Mouse (Mus musculus) adrenal gland, postnatal 10 days (tissue): ENCODE results near the gene Gm10073. TPM values are rescaled to one million over a fixed set of nuclear protein-coding genes. Genes with fewer than 3 reads are reported as not detected.

Experiments used
- DNase-seq: peaks from one replicate; pipeline ENCODE4 v3.0.0; 2021; ENCODE audit warnings: mixed read lengths
- total RNA-seq, 2 experiments: library from RNA; stranded (reverse); gene quantifications; 2 replicates each; pipeline ENCODE4 v1.2.3; 2021

Gene Gm10073
- total RNA-seq, 2 experiments from 2014 or later = 131 to 143 TPM

- no peak for DNase-seq
These were observed 17.1 kb downstream of the Gm10073 start for GRCm38 (mm10) chr8:106556068-106556645.

DNA sequence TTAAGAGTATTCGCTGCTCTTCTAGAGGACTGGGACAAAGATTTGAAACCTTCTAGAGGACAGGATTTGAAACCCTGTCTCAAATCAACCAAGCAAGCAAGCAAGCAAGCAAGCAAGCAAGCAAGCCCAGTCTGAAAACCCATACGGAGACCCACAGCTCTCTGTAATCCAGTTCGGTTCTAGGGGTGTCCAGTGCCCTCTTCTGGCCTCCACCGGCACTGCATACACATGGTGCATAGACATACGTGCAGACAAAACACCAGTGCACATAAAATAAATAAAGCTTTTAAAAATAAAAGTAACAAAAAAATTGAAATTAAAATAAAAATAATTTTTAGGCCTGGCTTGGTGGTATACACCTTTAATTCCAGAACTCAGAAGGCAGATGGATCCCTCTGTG is 19.2 kb downstream of the Gm10073 start:
- no peak for DNase-seq

GRCm38 (mm10) chr8:106550906-106551305 is 22.4 kb downstream of the Gm10073 start:
- DNase-seq = no peak

DNA sequence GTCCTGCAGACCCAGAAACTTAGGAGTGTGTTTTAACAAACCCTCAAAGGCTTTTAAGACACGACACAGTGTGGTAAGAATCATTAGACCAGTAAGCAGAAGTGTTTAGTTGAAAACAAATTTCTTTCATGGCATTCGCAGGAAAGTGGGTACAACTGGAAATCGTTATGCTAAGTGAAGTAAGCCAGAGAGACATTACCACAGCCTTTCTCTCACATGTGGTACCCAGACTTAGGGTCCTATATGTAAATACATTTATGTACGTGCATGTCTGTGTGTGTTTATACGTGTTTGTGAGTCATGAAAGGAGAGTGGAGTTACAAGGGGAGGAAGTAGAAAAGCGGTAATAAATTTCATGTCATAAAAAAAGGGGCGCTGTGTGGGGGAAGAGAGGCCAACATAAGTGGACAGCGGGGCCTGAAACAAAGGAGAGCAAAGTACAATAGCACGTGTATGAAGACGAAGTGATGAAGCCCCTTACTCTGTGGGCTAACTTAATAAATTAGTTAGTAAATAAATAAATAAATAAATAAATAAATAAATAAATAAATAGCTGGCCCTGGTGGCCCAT is 24.8 kb downstream of the Gm10073 start:
- DNase-seq = no peak

GRCm38 (mm10) chr8:106546746-106547145 is 26.5 kb downstream of the Gm10073 start:
- DNase-seq = no peak

- DNase-seq = no peak
These were observed 28.1 kb downstream of the Gm10073 start for GRCm38 (mm10) chr8:106545149-106545548.

DNA sequence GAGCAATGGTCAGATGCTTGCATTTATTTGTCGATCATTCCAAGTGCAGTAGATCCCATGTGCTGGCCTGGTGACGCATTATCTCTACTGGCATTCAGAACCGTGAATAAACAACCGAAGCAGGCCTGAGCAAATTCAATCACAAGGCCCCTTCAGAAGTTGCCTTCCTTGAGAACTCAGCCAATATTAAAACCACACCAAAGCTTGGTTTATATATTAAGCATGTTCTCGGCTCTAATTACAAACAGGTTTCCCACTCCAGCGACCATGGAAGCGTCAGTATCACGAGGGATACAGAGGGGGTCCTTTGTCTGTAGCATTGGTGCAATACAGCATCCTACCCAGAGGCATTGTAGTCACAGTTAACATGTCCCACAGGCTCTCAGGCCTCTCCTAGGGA is 30.2 kb downstream of the Gm10073 start:
- DNase-seq = no peak

DNA sequence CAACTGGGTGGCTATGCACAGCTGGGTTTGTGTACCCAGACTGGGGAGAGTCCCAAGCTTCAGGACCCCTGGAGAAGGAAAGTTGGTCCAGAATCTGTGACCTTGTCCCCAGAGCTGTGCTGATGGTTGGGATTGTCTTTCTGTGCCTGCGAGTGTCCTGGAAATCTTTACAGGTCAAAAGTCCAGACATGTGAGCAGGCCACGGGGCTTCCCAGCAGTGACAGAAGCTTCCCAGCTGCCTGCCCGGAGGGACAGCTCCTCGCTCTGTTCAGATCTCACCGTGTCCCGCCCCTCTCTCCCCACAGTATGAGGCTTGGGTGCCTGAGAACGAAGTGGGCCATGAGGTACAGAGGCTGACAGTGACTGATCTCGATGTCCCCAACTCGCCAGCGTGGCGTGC is 32.3 kb downstream of the Gm10073 start:
- DNase-seq = no peak

DNA sequence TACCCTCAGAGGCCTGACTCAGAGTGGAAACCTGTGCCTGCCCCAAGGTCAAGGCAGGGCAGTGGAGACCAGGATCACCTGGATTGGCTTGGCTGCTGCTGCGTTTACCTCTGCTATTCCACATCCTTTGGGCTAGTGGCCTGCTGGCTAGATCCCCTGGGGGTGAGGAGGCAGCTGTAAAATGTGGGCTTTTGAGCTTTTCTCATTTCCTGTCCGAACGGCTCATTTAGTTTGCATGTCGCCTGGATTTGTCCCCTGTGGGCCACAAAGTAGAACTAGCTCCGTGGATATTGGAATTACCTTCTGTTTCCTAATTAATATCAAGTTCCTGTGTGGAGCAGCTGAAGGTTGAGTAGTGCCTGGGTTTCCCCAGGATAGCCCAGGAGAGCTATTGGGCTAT is 34.1 kb downstream of the Gm10073 start:
- DNase-seq = no peak

DNA sequence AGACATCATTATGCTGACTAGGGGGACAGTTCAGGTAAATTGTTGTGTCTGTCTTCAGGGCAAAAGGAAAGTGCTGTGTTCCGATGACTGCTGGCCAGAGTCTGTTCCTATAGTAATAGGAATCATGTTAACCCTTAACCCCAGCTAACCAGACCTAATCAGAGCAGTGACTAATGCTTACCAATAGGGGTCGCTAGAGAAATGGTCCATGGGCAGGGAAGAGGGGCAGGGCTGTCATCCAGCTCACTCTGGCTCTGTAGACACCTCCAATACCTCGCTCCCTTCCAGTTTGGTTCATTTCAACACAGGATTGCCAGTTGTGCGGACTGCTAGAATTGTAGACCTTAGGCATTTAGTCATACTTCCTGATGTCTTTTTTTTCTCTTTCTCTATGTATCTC is 37.8 kb downstream of the Gm10073 start:
- no peak for DNase-seq

DNA sequence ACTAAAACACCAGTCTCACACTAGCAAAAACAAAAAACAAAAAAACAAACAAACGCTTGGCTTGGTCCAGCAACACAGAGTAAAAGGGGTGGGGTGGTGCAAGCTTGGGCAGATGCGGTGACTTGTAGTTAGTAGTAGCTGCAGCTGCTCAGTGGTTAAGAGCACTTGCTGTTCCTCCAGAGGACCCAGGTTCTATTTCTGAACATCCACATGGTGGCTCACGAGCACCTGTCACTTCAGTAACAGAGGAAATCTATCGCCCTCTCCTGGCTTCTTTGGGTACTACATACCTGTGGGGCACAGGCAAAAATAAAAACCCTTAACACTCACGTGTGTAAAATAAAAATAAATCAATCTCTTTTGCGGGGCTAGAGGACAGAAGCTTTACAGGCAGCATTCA is 38.8 kb downstream of the Gm10073 start:
- peak; percentile 78 for DNase-seq

DNA sequence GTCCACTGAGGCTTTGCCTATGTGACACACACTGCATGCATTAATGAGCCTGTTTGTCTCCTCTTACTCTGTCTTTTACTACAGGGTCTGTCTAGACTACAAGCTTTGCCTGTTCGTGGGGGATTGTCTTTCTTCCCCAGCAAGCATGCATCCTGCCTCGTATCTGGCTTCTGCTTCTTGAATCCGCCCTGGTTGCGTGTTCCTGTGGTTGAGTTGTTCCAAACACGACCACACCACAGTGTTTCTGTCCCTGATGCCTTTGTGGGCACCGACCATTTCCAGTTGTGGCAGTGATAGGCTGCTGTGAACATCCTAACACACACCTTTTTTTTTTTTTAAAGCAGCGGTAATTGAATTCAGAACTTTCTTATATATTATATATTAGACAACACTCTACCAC is 39.6 kb downstream of the Gm10073 start:
- no peak for DNase-seq

GRCm38 (mm10) chr8:106530566-106530965 is 42.7 kb downstream of the Gm10073 start:
- DNase-seq = peak; percentile 30

DNA sequence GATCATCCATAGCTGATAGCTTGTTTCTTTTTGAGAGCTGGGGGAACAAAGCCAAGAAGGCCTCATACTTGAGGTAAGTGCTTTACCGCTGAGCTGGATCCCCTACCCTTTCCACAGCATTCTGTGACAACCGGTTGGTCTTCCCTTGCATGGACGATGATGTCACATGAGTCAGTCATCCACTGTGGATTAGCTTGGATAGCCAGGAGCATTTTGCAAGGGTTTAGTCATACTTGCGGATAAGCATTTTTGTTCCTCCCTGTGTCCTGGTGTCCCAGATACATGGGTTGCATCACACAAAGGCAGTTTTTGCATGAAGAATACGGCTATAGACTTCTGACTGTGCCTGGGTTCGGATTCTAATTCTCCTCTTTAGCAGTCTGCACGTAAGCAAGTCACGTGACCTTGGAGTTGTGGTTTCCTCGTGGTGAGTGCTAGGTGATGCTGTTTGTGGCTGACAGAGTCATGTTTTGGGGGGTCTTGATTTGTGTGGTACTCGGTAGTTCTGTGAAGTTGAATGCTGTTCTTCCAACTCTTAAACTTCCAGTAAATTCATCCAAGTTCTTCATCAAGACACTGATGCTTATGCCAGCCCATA is 43.3 kb downstream of the Gm10073 start:
- DNase-seq = no peak

DNA sequence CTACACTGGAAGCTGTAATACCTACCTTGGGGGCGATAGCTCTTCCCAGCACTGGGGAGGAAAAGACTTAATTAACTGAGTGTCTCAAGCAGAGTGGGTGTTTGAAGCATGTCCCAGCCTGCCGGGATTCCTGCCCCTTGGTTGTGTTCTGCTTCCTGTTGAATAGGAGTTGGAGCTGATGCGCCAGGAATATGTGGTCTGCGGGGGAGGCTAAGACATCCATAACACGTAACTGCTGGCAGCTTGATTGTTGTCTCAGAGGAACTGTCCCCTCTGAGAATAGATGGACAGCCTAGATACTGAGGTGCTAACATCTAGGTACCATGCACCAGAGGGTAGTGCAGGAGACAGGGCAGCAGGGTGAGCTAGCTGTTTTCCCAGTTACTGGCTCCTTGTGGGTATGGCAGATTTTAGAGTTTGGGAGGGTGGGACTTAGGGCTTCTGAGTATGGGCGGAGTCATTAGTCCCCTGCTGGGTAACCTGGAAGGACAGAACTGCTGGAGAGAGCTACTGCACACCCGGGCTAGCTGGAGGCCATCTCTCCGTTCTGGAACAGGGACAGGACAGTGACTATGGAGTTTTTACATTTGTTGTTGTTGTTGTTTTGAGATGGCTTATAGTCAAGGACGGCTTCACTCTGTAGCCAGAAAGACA is 44.5 kb downstream of the Gm10073 start:
- DNase-seq = no peak

- DNase-seq = peak; percentile 24
These were observed 45.8 kb downstream of the Gm10073 start for GRCm38 (mm10) chr8:106527241-106528036.

DNA sequence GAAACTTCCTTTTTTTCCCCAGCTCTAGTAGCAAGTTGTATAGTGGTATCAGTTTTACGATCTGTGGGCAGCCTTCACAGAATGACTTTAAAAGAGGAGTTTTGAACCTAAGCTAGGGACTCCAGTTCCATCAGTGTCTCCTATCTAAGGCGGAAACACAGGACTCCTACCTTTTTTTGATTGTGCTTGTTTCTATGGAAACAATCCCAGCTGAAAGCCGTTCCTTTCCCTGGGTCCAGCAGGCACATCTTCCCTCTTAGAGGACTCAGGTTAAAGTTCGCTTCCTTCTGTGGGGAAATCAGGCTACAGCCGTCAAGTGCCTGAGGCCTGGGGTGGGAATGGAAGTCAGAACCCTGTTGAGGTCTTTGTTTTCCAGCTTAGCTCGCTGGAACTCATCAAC is 46.5 kb downstream of the Gm10073 start:
- no peak for DNase-seq

Other genes with a start within 250 kb of the Gm10073 start
- 10 to 100 TPM in 1 of 2 experiments, 1 to 10 TPM in 1; 9.9 to 12.6 TPM for gene Smpd3, start 235.5 kb downstream of the Gm10073 start, total RNA-seq
- 1 to 10 TPM; 5.9 to 9.1 TPM for gene Zfp90, start 158.1 kb downstream of the Gm10073 start, total RNA-seq
- not detected for gene 6030452D12Rik, start 72.9 kb downstream of the Gm10073 start, total RNA-seq
- 1 to 10 TPM; 1.1 TPM for gene Cdh3, start 62.6 kb downstream of the Gm10073 start, total RNA-seq
- 1 to 10 TPM; 4.1 to 8.1 TPM for gene Cdh1, start 29.9 kb upstream of the Gm10073 start, total RNA-seq
- gene Tango6, start 109.6 kb upstream of the Gm10073 start, total RNA-seq = 10 to 100 TPM in 1 of 2 experiments, 1 to 10 TPM in 1; 7.9 to 10.7 TPM